Mouse (Mus musculus) intestine, embryonic 15.5 days (tissue): ENCODE data around the gene Prlhr. TPM values are rescaled to one million over a fixed set of nuclear protein-coding genes. Genes with fewer than 3 reads are reported as not detected.

Experiments used
- polyA plus RNA-seq: library from polyadenylated mRNA; unstranded; fragments of >200 nt; fragmentation: Nextera tagmentation; extraction: Ambion mirVana; gene quantifications from 2 replicates; pipeline ENCODE4 v1.2.1, GENCODE M21; 2015

Prlhr gene
- polyA plus RNA-seq, 1 experiment from 2014 or later: not detected

Other genes starting within 250 kb of the Prlhr start
- gene Fam204a, start 241.6 kb downstream of the Prlhr start, polyA plus RNA-seq: 39.3 and 44.5 TPM in 2 replicates
- gene Cacul1, start 112.7 kb upstream of the Prlhr start, polyA plus RNA-seq: 20.9 and 25.7 TPM in 2 replicates